Mouse (Mus musculus) right cerebral cortex, adult 2 months (tissue): ENCODE data around the gene Zdhhc9.

Experiments used
- DNase-seq, 2 experiments: peaks; one replicate each; pipeline ENCODE4 v3.0.0; 2021 to 2022; ENCODE audit warnings: low spot score in 2 of 2

The Zdhhc9 gene

GRCm38 (mm10) chrX:48126903-48127476 lies 81.7 kb downstream of the Zdhhc9 start:
- DNase-seq: no peak

GRCm38 (mm10) chrX:48124132-48125071 lies 84.3 kb downstream of the Zdhhc9 start:
- peak; percentile 47 to 51 for DNase-seq
